Mouse (Mus musculus) splenic B cell, adult 2 months (primary cell): ENCODE results near the gene Gpr87.

Source experiments
- DNase-seq: peaks from one replicate; pipeline ENCODE4 v3.0.0-alpha.2; 2011; ENCODE audit warnings: low read depth, low spot score
- H3K27me3 ChIP-seq: 2 replicates; pipeline ENCODE4 v1.6.1; 2012; ENCODE audit warnings: mild to moderate bottlenecking, low read length, moderate library complexity, mixed read lengths; ENCODE audit not compliant: control insufficient read depth, poor library complexity, insufficient read depth, severe bottlenecking
- H3K36me3 ChIP-seq: 2 replicates; pipeline ENCODE4 v1.6.1; 2012; ENCODE audit warnings: mild to moderate bottlenecking, low read length, moderate library complexity, mixed read lengths; ENCODE audit not compliant: control insufficient read depth, poor library complexity, insufficient read depth, severe bottlenecking

Gpr87 gene

GRCm38 (mm10) chr3:59205941-59206340, 11.0 kb upstream of the Gpr87 start:
- Histone ChIP-seq H3K36me3 (no peaks in the 10 kb centered on the region), H3K27me3 (no peaks in the 10 kb centered on the region)
- DNase-seq = no peak

GRCm38 (mm10) chr3:59204719-59205503, 10.0 kb upstream of the Gpr87 start:
- DNase-seq = no peak
- Histone ChIP-seq H3K27me3 (no peaks in the 10 kb centered on the region), H3K36me3 (no peaks in the 10 kb centered on the region)

DNA sequence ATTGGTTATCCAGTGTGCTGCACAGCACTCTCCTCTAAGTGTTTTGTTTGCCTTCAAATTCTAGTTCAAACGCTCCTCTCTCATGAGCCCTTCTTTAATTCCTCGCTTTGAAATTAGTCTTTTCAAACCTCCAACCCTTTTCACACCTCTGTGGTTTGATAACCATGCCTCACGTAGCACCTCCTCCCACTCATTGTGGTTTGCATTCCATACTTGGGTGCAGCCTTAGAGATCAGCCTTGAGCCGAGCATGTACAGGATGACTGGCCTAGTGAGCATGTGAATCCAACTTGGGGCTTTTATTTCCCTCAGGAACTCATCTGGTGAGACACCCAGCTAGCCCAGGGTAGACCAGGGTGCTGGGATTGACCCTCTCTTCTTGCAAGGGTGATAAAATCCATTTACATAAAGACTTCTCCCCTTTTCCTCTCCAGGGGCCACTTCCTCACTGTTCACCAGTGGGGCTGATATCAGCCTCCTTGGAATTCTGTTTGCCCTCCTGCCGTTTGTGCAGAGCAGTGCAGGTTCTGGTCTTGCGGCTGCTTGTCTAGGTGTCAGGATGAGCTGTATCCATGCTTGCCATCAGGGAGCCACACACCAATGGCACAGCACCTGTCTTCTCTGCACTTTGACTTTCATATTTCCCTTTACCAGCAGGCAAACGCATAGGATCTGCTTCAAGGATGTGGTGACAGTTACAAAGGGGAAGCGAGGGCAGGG, 9.1 kb upstream of the Gpr87 start:
- Histone ChIP-seq H3K27me3 (no peaks in the 10 kb centered on the region), H3K36me3 (no peaks in the 10 kb centered on the region)
- no peak for DNase-seq

DNA sequence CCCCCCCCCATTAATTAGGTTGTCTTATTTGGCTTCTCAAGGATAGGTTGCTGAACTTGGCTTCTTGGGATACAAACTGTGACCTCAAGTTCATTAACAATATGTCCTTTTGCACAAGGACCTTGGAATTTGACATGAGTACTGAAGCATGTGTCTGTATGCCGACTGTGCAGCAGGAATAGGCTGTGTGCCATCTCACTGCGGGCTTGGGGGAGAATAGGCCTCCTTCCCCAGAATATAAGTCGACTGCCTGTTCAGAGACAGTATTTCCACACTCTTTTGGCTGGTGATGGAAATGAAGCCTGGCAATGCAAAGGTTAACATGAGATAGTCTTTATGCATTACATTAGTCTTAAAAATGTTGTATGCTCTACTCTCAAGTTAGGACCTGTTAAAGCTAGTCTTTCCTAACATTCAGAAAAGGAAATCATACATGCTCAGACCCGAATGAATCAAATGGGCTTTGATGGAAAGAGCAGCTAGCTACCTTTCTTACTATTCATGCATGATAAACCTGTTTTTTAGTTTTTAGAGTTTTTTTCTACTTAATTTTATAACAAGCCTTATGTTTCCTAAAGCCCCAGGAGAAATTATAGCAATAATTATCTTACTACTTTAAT, 2.5 kb upstream of the Gpr87 start:
- no peak for DNase-seq
- H3K36me3 ChIP-seq = no peaks in the 10 kb centered on the region
- H3K27me3 ChIP-seq = no peaks in the 10 kb centered on the region

- no peaks in the 10 kb centered on the region for H3K36me3 ChIP-seq
- H3K27me3 ChIP-seq = no peaks in the 10 kb centered on the region
- DNase-seq = no peak
Measured at GRCm38 (mm10) chr3:59194099-59194498, 805 bp downstream of the Gpr87 start.

GRCm38 (mm10) chr3:59191674-59192073, 3.2 kb downstream of the Gpr87 start:
- Histone ChIP-seq H3K27me3 (no peaks in the 10 kb centered on the region), H3K36me3 (no peaks in the 10 kb centered on the region)
- DNase-seq = no peak

GRCm38 (mm10) chr3:59187336-59187735, 7.6 kb downstream of the Gpr87 start:
- H3K27me3 ChIP-seq = no peaks in the 10 kb centered on the region
- DNase-seq = no peak
- no peaks in the 10 kb centered on the region for H3K36me3 ChIP-seq

GRCm38 (mm10) chr3:59185662-59186061, 9.2 kb downstream of the Gpr87 start:
- Histone ChIP-seq H3K36me3 (no peaks in the 10 kb centered on the region), H3K27me3 (no peaks in the 10 kb centered on the region)
- DNase-seq = no peak

- DNase-seq = no peak
- Histone ChIP-seq H3K36me3 (no peaks in the 10 kb centered on the region), H3K27me3 (no peaks in the 10 kb centered on the region)
Measured at GRCm38 (mm10) chr3:59182129-59182528, 12.8 kb downstream of the Gpr87 start.

DNA sequence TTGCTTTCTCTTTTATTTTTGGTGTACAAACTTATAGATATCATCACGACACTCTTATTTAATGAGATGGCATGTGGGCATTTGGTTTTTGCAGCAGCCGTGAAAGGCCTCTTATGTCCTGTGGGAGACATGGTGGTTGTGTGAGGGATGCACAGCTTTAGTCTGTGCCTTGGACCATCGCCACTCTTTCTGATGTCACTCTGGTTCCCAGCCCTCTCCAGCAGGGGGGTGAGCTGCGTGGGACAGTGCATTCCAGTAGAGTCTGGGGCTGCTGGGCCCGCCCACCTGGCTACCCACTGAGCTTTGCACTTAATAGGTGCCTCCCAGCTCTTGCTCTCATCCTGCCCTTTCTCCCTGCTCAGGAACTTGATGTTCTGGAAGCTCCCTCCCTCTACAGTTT, 13.8 kb downstream of the Gpr87 start:
- no peak for DNase-seq
- H3K36me3 ChIP-seq = no peaks in the 10 kb centered on the region

GRCm38 (mm10) chr3:59176871-59177270, 18.0 kb downstream of the Gpr87 start:
- no peaks in the 10 kb centered on the region for H3K27me3 ChIP-seq
- H3K36me3 ChIP-seq = no peaks in the 10 kb centered on the region
- DNase-seq = no peak

More for the DNA sequence above, 13.8 kb downstream of the Gpr87 start:
- no peaks in the 10 kb centered on the region for H3K27me3 ChIP-seq

- Histone ChIP-seq H3K36me3 (no peaks in the 10 kb centered on the region), H3K27me3 (no peaks in the 10 kb centered on the region)
- DNase-seq = peak; percentile 79
Measured at GRCm38 (mm10) chr3:59175234-59175633, 19.7 kb downstream of the Gpr87 start.

- H3K36me3 ChIP-seq = no peaks in the 10 kb centered on the region
- DNase-seq = peak; percentile 70
- H3K27me3 ChIP-seq = no peaks in the 10 kb centered on the region
Measured at GRCm38 (mm10) chr3:59174426-59175154, 20.3 kb downstream of the Gpr87 start.

DNA sequence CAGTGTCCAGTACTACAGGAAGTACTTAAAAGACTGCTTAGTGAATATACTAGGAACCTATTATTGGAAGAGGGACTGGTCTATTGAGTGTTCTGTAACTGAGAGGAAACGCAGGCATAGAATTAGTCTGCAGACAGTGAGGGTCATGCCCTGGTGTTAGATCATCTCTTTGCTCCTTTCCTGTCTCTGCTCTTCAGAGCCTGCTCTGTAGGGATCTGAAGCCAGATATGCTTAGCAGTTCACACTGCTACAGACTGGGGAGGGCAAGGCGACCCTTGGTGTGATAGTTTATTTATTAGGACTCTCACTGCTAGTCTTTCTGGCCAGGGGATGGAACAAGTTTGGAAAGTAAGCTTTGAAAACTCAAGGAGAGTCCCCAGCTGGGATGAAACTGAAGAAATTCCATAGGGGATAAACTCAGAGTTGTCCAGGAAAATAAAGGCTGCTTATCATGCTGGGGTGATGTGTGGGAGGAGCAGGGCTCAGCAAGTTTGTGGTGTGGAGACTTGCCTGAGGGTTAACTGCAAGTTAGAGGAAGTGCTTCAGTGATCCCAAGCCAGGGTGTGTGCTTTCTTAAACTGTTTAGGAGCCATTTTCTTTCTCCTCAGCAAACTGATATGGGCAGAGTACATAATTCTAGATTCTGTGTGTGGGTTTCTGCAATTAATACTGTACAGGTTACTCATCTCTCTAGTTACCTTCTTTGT, 24.8 kb downstream of the Gpr87 start:
- H3K27me3 ChIP-seq = no peaks in the 10 kb centered on the region
- H3K36me3 ChIP-seq = no peaks in the 10 kb centered on the region
- no peak for DNase-seq
